Mouse (Mus musculus) layer of hippocampus, adult 9-10 months (tissue): ENCODE data around the gene Fbxl17.

Experiments used
- DNase-seq: peaks from one replicate; pipeline ENCODE4 v3.0.0; 2022; ENCODE audit warnings: low spot score

Gene Fbxl17

GRCm38 (mm10) chr17:63209151-63209550 is 290.7 kb downstream of the Fbxl17 start:
- no peak for DNase-seq

- DNase-seq, result no peak
These were observed 291.5 kb downstream of the Fbxl17 start for GRCm38 (mm10) chr17:63208346-63208745.

GRCm38 (mm10) chr17:63207714-63208113 is 292.1 kb downstream of the Fbxl17 start:
- no peak for DNase-seq

GRCm38 (mm10) chr17:63205316-63205715 is 294.5 kb downstream of the Fbxl17 start:
- no peak for DNase-seq

GRCm38 (mm10) chr17:63203582-63204190 is 296.1 kb downstream of the Fbxl17 start:
- no peak for DNase-seq

- DNase-seq, result no peak
These were observed 301.1 kb downstream of the Fbxl17 start for GRCm38 (mm10) chr17:63198703-63199102.

- no peak for DNase-seq
These were observed 304.3 kb downstream of the Fbxl17 start for GRCm38 (mm10) chr17:63195496-63195895.

GRCm38 (mm10) chr17:63193196-63193595 is 306.6 kb downstream of the Fbxl17 start:
- no peak for DNase-seq

- DNase-seq, result no peak
These were observed 308.5 kb downstream of the Fbxl17 start for GRCm38 (mm10) chr17:63191345-63191744.

GRCm38 (mm10) chr17:63189274-63189673 is 310.5 kb downstream of the Fbxl17 start:
- no peak for DNase-seq

GRCm38 (mm10) chr17:63185531-63185930 is 314.3 kb downstream of the Fbxl17 start:
- DNase-seq, result peak; percentile 33

GRCm38 (mm10) chr17:63184844-63185504 is 314.8 kb downstream of the Fbxl17 start:
- DNase-seq, result no peak

- no peak for DNase-seq
These were observed 316.4 kb downstream of the Fbxl17 start for GRCm38 (mm10) chr17:63183431-63183830.

- no peak for DNase-seq
These were observed 318.2 kb downstream of the Fbxl17 start for GRCm38 (mm10) chr17:63181661-63182060.

GRCm38 (mm10) chr17:63180042-63180441 is 319.8 kb downstream of the Fbxl17 start:
- no peak for DNase-seq

- DNase-seq, result no peak
These were observed 321.5 kb downstream of the Fbxl17 start for GRCm38 (mm10) chr17:63178331-63178730.

- DNase-seq, result no peak
These were observed 323.4 kb downstream of the Fbxl17 start for GRCm38 (mm10) chr17:63176411-63176810.

- DNase-seq, result no peak
These were observed 327.1 kb downstream of the Fbxl17 start for GRCm38 (mm10) chr17:63172697-63173096.

GRCm38 (mm10) chr17:63171890-63172491 is 327.8 kb downstream of the Fbxl17 start:
- no peak for DNase-seq

- DNase-seq, result no peak
These were observed 328.6 kb downstream of the Fbxl17 start for GRCm38 (mm10) chr17:63171264-63171663.

- no peak for DNase-seq
These were observed 331.6 kb downstream of the Fbxl17 start for GRCm38 (mm10) chr17:63168019-63168788.

GRCm38 (mm10) chr17:63167248-63167647 is 332.6 kb downstream of the Fbxl17 start:
- no peak for DNase-seq

- no peak for DNase-seq
These were observed 333.1 kb downstream of the Fbxl17 start for GRCm38 (mm10) chr17:63166692-63167091.
